Mouse (Mus musculus): Measurements from ENCODE around the gene Olfr599.
"Not testable (repeated sequence)": the region's sequence is repeated elsewhere in the genome, so short reads cannot be mapped to it uniquely, and the experiment has no call there.

The Olfr599 gene

DNA sequence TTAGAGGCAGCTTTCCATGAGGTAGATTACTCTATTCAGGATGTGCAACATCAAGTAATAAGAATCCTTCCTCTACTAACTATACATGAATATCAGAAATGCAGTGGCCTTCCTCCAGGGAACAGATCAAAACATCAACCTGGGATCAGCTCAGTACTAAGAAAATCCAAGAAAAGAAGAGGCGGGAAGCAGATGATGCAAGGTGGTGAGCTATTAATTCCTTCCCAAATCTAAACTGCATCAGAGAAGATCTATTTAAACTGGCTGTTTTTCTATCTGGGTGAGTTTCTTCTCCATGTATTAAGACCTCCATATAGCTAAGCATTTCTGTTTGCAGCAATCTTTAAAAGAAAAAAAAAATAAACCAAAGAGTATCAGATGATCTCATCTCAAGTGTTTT, at the start of gene Olfr599:
Gene Olfr599, plus strand, starts transcription at position 301 of the 400 bp plus-strand sequence.
- DNase-seq (ENCODE audit: low spot score) = no peak

DNA sequence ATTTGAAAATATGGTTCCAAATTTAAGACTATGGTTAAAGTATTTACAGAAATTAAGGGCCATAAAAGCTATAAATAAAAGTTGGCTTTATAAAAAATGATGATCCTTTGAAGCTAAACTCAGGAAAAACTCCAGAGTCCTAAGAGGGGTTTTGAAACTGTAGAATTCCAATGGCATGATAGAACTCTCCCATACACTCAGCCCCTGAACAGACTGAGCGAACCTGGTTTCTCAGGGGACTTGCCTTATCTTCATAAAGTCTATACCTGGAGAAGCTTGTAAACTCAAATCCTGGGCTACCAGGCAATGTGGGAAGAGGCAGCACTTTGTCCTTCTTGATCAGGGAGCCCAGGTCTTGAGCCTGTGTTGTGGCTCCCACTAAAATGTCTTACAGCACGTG, 30.4 kb upstream of the Olfr599 start, which contains the start of gene Olfr596:
Gene Olfr596, plus strand, starts transcription at position 301 of the 400 bp plus-strand sequence.
- DNase-seq (ENCODE audit: low spot score) = not testable (repeated sequence)

DNA sequence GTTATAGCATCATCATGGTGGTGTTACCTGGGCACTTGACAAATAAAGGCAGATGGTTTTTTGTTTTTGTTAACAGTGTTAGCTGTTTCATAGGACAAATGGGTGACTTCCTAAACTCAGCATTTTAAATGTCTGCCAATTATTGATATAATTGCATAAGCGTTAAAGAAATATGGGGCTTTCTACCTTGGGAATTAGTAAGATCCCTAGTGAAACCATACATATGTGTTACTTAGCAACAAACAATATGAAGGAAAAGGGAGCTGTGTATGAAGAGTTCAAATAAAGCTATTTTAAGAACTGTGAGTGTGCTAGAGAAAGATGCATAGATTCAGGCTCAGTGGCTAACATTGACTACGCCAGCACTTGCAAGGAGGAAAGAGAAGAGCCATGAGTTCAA, 19.7 kb upstream of the Olfr599 start, which contains the start of gene Olfr597:
Gene Olfr597, plus strand, starts transcription at position 301 of the 400 bp plus-strand sequence.
- not testable (repeated sequence) for DNase-seq (ENCODE audit: low spot score)

DNA sequence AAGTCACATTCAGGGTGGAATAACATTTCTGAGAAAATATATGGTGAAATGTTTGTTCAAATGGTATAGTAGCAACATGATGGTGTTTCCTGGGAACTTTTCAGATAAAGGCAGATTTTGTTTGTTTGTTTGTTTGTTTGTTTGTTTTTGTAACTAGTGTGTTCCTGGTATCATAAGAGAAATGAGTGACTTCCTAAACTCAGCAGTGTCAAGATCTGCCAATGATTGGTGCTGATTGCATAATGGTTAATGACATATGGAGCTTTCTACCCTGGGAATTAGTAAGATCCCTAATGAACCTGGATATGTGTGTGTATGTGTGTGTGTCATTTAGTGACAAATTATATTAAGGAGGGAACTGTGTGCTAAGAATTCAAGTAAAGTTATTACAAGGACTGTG, 12.4 kb upstream of the Olfr599 start, which contains the start of gene Olfr598:
Gene Olfr598, plus strand, starts transcription at position 301 of the 400 bp plus-strand sequence.
- DNase-seq (ENCODE audit: low spot score) = no peak

DNA sequence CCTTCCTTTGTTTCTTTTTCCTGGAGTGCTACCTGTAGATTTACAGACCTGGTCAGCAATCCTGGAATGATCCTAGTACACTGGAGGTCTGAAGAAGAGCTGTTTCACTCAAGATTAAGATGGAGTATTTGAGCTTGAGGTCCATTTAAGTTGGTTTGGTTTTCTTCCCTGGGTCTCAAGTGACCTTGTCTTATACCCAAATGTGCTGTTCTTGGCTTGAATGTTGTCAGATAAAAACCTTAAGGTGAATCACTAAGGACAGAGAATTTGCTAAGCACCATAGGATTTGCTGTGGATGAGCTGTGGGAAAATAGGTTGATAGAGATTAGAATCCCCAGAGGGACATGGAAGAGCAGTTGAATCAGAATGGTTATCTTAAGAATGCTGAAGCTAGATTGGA, 13.9 kb downstream of the Olfr599 start, which contains the start of gene Olfr600:
Gene Olfr600, minus strand, starts transcription at position 101 of the 400 bp plus-strand sequence.
- DNase-seq (ENCODE audit: low spot score) = no peak

DNA sequence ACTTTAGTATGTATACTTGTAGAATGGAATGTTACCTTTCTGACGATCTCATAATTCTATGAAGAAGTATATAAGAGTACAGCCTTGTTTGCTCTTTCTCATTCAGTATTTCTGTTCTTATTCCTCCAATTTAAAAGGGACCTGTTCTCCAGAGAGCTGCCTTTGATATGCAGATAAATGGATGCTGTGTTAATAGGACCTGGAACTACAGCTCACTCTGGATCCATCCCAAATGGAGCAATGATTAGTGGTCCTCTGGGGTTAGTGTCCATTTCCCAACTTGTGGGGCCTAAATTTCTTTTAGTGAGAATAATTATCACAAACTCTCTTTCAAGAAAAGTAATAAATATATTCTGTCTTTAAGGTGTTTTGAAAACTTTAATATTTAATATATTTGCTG, 26.8 kb downstream of the Olfr599 start, which contains the start of gene Olfr601:
Gene Olfr601, minus strand, starts transcription at position 101 of the 400 bp plus-strand sequence.
- DNase-seq (ENCODE audit: low spot score) = no peak

DNA sequence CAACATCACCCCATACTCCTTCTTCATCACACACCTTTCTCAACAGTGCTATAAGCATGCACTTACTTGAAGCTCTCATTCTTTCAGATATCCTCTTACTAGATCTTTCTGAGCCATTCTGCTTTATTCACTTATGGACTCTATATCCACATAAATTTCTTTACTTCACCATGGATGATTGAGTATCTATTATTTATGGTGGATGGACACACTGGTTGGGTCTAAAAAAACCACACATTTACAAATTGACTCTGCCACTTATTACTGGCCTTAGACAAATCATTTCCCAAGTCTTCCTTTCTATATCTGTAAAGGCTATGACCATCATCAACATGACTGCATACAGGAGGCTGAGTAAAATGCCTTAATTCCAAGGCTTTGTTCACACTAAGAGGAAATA, 50.4 kb downstream of the Olfr599 start, which contains the start of gene Olfr603:
Gene Olfr603, minus strand, starts transcription at position 101 of the 400 bp plus-strand sequence.
- DNase-seq (ENCODE audit: low spot score) = no peak

All from urinary bladder, postnatal 14 days (tissue).